Mouse (Mus musculus): ENCODE data around the gene Mrrf.

GRCm38 (mm10) chr2:36191098-36191941 is 55.1 kb downstream of the Mrrf start:
- TF ChIP-seq POLR2A (IDR thresholded peaks at IDR 0.05; ENCODE audit: borderline replicate concordance, low read depth, low read length) (no peak), CTCF (IDR thresholded peaks at IDR 0.05; ENCODE audit: low read depth, low read length) (no peak)
